Mouse (Mus musculus) embryonic stem cell, embryonic (primary cell): ENCODE measurements around the gene Ppp4r3b.

ENCODE experiments used
- CTCF ChIA-PET, 4 experiments: fragments of 300-600 bp in 2 of 4; fragments of 350-600 bp in 2 of 4; sonication (Branson Sonifier 250); formaldehyde crosslinking; loops; one replicate each; lab custom pipeline; 2022; ENCODE audit warnings: inconsistent platforms in 2 of 4; lab: Charles Lee
- POLR2A ChIA-PET, 4 experiments: fragments of 300-600 bp in 2 of 4; fragments of 350-600 bp in 2 of 4; sonication (Branson Sonifier 250); formaldehyde crosslinking; loops; one replicate each; lab custom pipeline; 2022; ENCODE audit warnings: antibody characterized with exemption in 4 of 4, inconsistent platforms in 1 of 4; lab: Charles Lee

Gene Ppp4r3b

GRCm38 (mm10) chr11:29219055-29219454 lies 46.4 kb downstream of the Ppp4r3b start:
- POLR2A ChIA-PET: interaction anchor here in 2 of 4 experiments (1.0 to 1.6 kb wide), 3 partner anchors 45 to 325 kb away, joined by 3 read pairs; partner anchors contain the start of gene Prorsd1 (in 1 of the 2)

GRCm38 (mm10) chr11:29222310-29222709 lies 49.6 kb downstream of the Ppp4r3b start:
- ChIA-PET POLR2A (no interaction called here), CTCF (no interaction called here)

More at GRCm38 (mm10) chr11:29219055-29219454, 46.4 kb downstream of the Ppp4r3b start:
- CTCF ChIA-PET: no interaction called here

GRCm38 (mm10) chr11:29224754-29225153 lies 52.1 kb downstream of the Ppp4r3b start:
- ChIA-PET CTCF (no interaction called here), POLR2A (no interaction called here)

- POLR2A ChIA-PET: no interaction called here
- CTCF ChIA-PET: no interaction called here
Observed at GRCm38 (mm10) chr11:29228957-29229356, 56.3 kb downstream of the Ppp4r3b start.

- CTCF ChIA-PET: interaction anchor here in 1 of 4 experiments (0.6 kb wide), 1 partner anchor 35 kb away, joined by 5 read pairs; no protein-coding TSS in a partner anchor
- POLR2A ChIA-PET: interaction anchor here in 1 of 4 experiments (1.1 kb wide), 1 partner anchor 9 kb away, joined by 3 read pairs; no protein-coding TSS in a partner anchor
Observed at GRCm38 (mm10) chr11:29233569-29233968, 60.9 kb downstream of the Ppp4r3b start.

GRCm38 (mm10) chr11:29237364-29237763 lies 64.7 kb downstream of the Ppp4r3b start:
- ChIA-PET CTCF (interaction anchor here in 1 of 4 experiments (0.7 kb wide), 1 partner anchor 653 kb away, joined by 8 read pairs; the partner anchor contains the start of gene Ccdc85a), POLR2A (interaction anchor here in 1 of 4 experiments (0.7 kb wide), 1 partner anchor 455 kb away, joined by 3 read pairs; the partner anchor contains the start of gene Rtn4)

GRCm38 (mm10) chr11:29238047-29238446 lies 65.4 kb downstream of the Ppp4r3b start:
- CTCF ChIA-PET: interaction anchor here in 3 of 4 experiments (0.6 to 0.7 kb wide), 4 partner anchors 32 to 654 kb away, joined by 3 to 8 read pairs (median 4); partner anchors contain the start of gene Ccdc85a (in 1 of the 3)
- POLR2A ChIA-PET: interaction anchor here in 1 of 4 experiments (0.6 kb wide), 1 partner anchor 181 kb away, joined by 3 read pairs; no protein-coding TSS in a partner anchor

GRCm38 (mm10) chr11:29238551-29238950 lies 65.9 kb downstream of the Ppp4r3b start:
- ChIA-PET CTCF (interaction anchor here in 2 of 4 experiments (0.6 kb wide), 3 partner anchors 32 to 247 kb away, joined by 3 to 4 read pairs (median 3); no protein-coding TSS in a partner anchor), POLR2A (no interaction called here)

GRCm38 (mm10) chr11:29239353-29239752 lies 66.7 kb downstream of the Ppp4r3b start:
- CTCF ChIA-PET: no interaction called here
- POLR2A ChIA-PET: no interaction called here

GRCm38 (mm10) chr11:29241961-29242360 lies 69.3 kb downstream of the Ppp4r3b start:
- ChIA-PET CTCF (interaction anchor here in 1 of 4 experiments (1.2 kb wide), 1 partner anchor 643 kb away, joined by 3 read pairs; no protein-coding TSS in a partner anchor), POLR2A (interaction anchor here in 1 of 4 experiments (1.2 kb wide), 1 partner anchor 273 kb away, joined by 3 read pairs; the partner anchor contains the start of gene Prorsd1)

- POLR2A ChIA-PET: interaction anchor here in 2 of 4 experiments (0.7 kb wide), 2 partner anchors 393 to 439 kb away, joined by 4 to 6 read pairs; no protein-coding TSS in a partner anchor
- CTCF ChIA-PET: interaction anchor here in 1 of 4 experiments (0.7 kb wide), 1 partner anchor 165 kb away, joined by 4 read pairs; no protein-coding TSS in a partner anchor
Observed at GRCm38 (mm10) chr11:29245988-29246387, 73.3 kb downstream of the Ppp4r3b start.

- POLR2A ChIA-PET: interaction anchor here in 3 of 4 experiments (0.6 to 1.6 kb wide), 24 partner anchors 30 to 936 kb away, joined by 3 to 9 read pairs (median 3); partner anchors contain the start of genes Ppp4r3b (in 3 of the 3), Ccdc88a (in 2 of the 3), Prorsd1 (in 2 of the 3) and Mtif2 (in 1 of the 3)
- CTCF ChIA-PET: interaction anchor here in 1 of 4 experiments (1.8 kb wide), 1 partner anchor 21 kb away, joined by 5 read pairs; no protein-coding TSS in a partner anchor
Observed at GRCm38 (mm10) chr11:29246883-29247650, 74.4 kb downstream of the Ppp4r3b start, which contains the start of gene Cfap36. TSS of gene Cfap36 (minus strand) at chr11:29247409.

- CTCF ChIA-PET: interaction anchor here in 1 of 4 experiments (1.8 kb wide), 1 partner anchor 20 kb away, joined by 5 read pairs; no protein-coding TSS in a partner anchor
Observed at GRCm38 (mm10) chr11:29247725-29248124, 75.0 kb downstream of the Ppp4r3b start.

GRCm38 (mm10) chr11:29248386-29248785 lies 75.7 kb downstream of the Ppp4r3b start:
- CTCF ChIA-PET: interaction anchor here in 1 of 4 experiments (1.8 kb wide), 1 partner anchor 20 kb away, joined by 5 read pairs; no protein-coding TSS in a partner anchor

More at GRCm38 (mm10) chr11:29247725-29248124, 75.0 kb downstream of the Ppp4r3b start:
- POLR2A ChIA-PET: interaction anchor here in 3 of 4 experiments (0.6 to 1.6 kb wide), 19 partner anchors 46 to 445 kb away, joined by 3 to 9 read pairs (median 4); partner anchors contain the start of genes Ppp4r3b (in 3 of the 3), Prorsd1 (in 2 of the 3), Ccdc88a (in 1 of the 3) and Mtif2 (in 1 of the 3)

GRCm38 (mm10) chr11:29254643-29255042 lies 82.0 kb downstream of the Ppp4r3b start:
- POLR2A ChIA-PET: no interaction called here

More at GRCm38 (mm10) chr11:29248386-29248785, 75.7 kb downstream of the Ppp4r3b start:
- POLR2A ChIA-PET: interaction anchor here in 3 of 4 experiments (0.9 to 2.0 kb wide), 6 partner anchors 46 to 444 kb away, joined by 3 to 7 read pairs (median 4); partner anchors contain the start of genes Ccdc88a (in 1 of the 3), Mtif2 (in 1 of the 3) and Prorsd1 (in 1 of the 3)

GRCm38 (mm10) chr11:29267824-29268223 lies 95.1 kb downstream of the Ppp4r3b start:
- POLR2A ChIA-PET: interaction anchor here in 3 of 4 experiments (0.7 to 1.3 kb wide), 6 partner anchors 15 to 277 kb away, joined by 3 to 4 read pairs (median 3); partner anchors contain the start of gene Mtif2 (in 1 of the 3)
- CTCF ChIA-PET: interaction anchor here in 3 of 4 experiments (0.6 to 2.1 kb wide), 11 partner anchors 20 to 949 kb away, joined by 3 to 5 read pairs (median 3); partner anchors contain the start of genes Ccdc88a (in 1 of the 3), Cfap36 (in 1 of the 3) and Mtif2 (in 1 of the 3)

More at GRCm38 (mm10) chr11:29254643-29255042, 82.0 kb downstream of the Ppp4r3b start:
- CTCF ChIA-PET: no interaction called here
